Mouse (Mus musculus) liver, adult 2 months (tissue): ENCODE data around the gene Degs2. TPM values are rescaled to one million over a fixed set of nuclear protein-coding genes. Genes with fewer than 3 reads are reported as not detected.

ENCODE experiments used
- DNase-seq: peaks from one replicate; pipeline ENCODE4 v3.0.0-alpha.2; 2011; ENCODE audit warnings: low read depth, low spot score; ENCODE audit errors: extremely low read depth
- H3K27ac ChIP-seq: fragments of 200-500 bp; replicated peaks from 2 replicates; pipeline ENCODE4 v1.5.1; 2012; ENCODE audit warnings: low read depth, mild to moderate bottlenecking, control low read depth, inconsistent platforms, low read length; ENCODE audit not compliant: insufficient read depth
- H3K27me3 ChIP-seq: fragments of 200-500 bp; 2 replicates; pipeline ENCODE4 v1.6.1; 2012; ENCODE audit warnings: mild to moderate bottlenecking, moderate library complexity, low read length, inconsistent platforms; ENCODE audit not compliant: control insufficient read depth, insufficient read depth
- H3K36me3 ChIP-seq: fragments of 200-500 bp; 2 replicates; pipeline ENCODE4 v1.6.1; 2012; ENCODE audit warnings: low read length, inconsistent platforms; ENCODE audit not compliant: control insufficient read depth, insufficient read depth
- H3K4me1 ChIP-seq: fragments of 200-500 bp; 2 replicates; pipeline ENCODE4 v1.6.1; 2011; ENCODE audit warnings: low read length; ENCODE audit not compliant: control insufficient read depth, insufficient read depth
- H3K4me3 ChIP-seq: fragments of 200-500 bp; 2 replicates; pipeline ENCODE4 v1.5.1; 2011; ENCODE audit warnings: low read depth, mild to moderate bottlenecking, control low read depth, low read length, moderate library complexity; ENCODE audit not compliant: insufficient read depth
- H3K79me2 ChIP-seq: fragments of 200-500 bp; 2 replicates; pipeline ENCODE4 v1.6.1; 2012; ENCODE audit warnings: inconsistent platforms, mild to moderate bottlenecking, low read length, moderate library complexity; ENCODE audit not compliant: control insufficient read depth, insufficient read depth
- H3K9ac ChIP-seq: fragments of 200-500 bp; 2 replicates; pipeline ENCODE4 v1.6.1; 2012; ENCODE audit warnings: low read depth, mild to moderate bottlenecking, control low read depth, inconsistent platforms, low read length
- CTCF ChIP-seq: fragments of 200-500 bp; IDR thresholded peaks from 2 replicates; pipeline ENCODE4 v1.5.1; 2011; ENCODE audit warnings: low read depth, low read length, control low read depth
- POLR2A ChIP-seq: fragments of 200-500 bp; IDR thresholded peaks from 2 replicates; pipeline ENCODE4 v1.6.1; 2011; ENCODE audit warnings: low read length, control low read depth; ENCODE audit not compliant: insufficient read depth; ENCODE audit errors: extremely low read depth
- WGBS: fragments of 180-500 bp; shearing (Covaris S2); methylation state at CpG from one replicate; pipeline ENCODE4 v1.1.7; 2018; 5-methylcytosine and 5-hydroxymethylcytosine counted together
- polyA plus RNA-seq: library from polyadenylated mRNA; depleted of rRNA; stranded (reverse); fragments of >200 nt; gene quantifications from 2 replicates; pipeline ENCODE4 v1.2.3, GENCODE M21; 2012
- total RNA-seq: library from RNA; depleted of rRNA; stranded (reverse); fragments of >200 nt; gene quantifications from 2 replicates; pipeline ENCODE4 v1.2.3, GENCODE M21; 2014

The Degs2 gene
- total and polyA plus RNA-seq, 2 experiments = 0.11 to 0.65 TPM

- no peak for TF ChIP-seq POLR2A
- TF ChIP-seq CTCF = peak; percentile 46
- Histone ChIP-seq H3K27ac (no peak overlapping the region), H3K4me1 (no peaks in the 10 kb centered on the region), H3K9ac (no peak overlapping the region), H3K79me2 (no peaks in the 10 kb centered on the region), H3K4me3 (no peak overlapping the region), H3K27me3 (no peaks in the 10 kb centered on the region), H3K36me3 (no peaks in the 10 kb centered on the region)
- 81% methylated on average over 6 of the region's 6 CpGs for WGBS
- DNase-seq = no peak
Observed at GRCm38 (mm10) chr12:108686926-108687325, 15.2 kb downstream of the Degs2 start.

GRCm38 (mm10) chr12:108686463-108686862, 15.7 kb downstream of the Degs2 start:
- H3K36me3 ChIP-seq = no peaks in the 10 kb centered on the region
- no peak overlapping the region for H3K27ac ChIP-seq

GRCm38 (mm10) chr12:108682240-108683023, 19.7 kb downstream of the Degs2 start:
- Histone ChIP-seq H3K4me3 (no peak overlapping the region), H3K27ac (no peak overlapping the region), H3K9ac (no peak overlapping the region), H3K79me2 (no peaks in the 10 kb centered on the region), H3K4me1 (no peaks in the 10 kb centered on the region), H3K36me3 (no peaks in the 10 kb centered on the region), H3K27me3 (no peaks in the 10 kb centered on the region)
- no peak for DNase-seq
- TF ChIP-seq CTCF (no peak), POLR2A (no peak)
- 82% methylated on average over 13 of the region's 13 CpGs for WGBS

More at GRCm38 (mm10) chr12:108686463-108686862, 15.7 kb downstream of the Degs2 start:
- Histone ChIP-seq H3K79me2 (no peaks in the 10 kb centered on the region), H3K4me1 (no peaks in the 10 kb centered on the region), H3K9ac (no peak overlapping the region), H3K27me3 (no peaks in the 10 kb centered on the region), H3K4me3 (no peak overlapping the region)
- DNase-seq = no peak
- no peak for TF ChIP-seq CTCF
- no peak for TF ChIP-seq POLR2A
- WGBS = 86% methylated on average over 6 of the region's 6 CpGs

GRCm38 (mm10) chr12:108680861-108681260, 21.3 kb downstream of the Degs2 start:
- Histone ChIP-seq H3K9ac (no peak overlapping the region), H3K36me3 (no peaks in the 10 kb centered on the region), H3K79me2 (no peaks in the 10 kb centered on the region), H3K4me3 (no peak overlapping the region), H3K4me1 (peaks cover 1% of the 10 kb centered on the region), H3K27ac (no peak overlapping the region), H3K27me3 (no peaks in the 10 kb centered on the region)
- TF ChIP-seq CTCF (no peak), POLR2A (no peak)
- DNase-seq = peak; percentile 42
- 84% methylated on average over 8 of the region's 8 CpGs for WGBS

GRCm38 (mm10) chr12:108678366-108678765, 23.7 kb downstream of the Degs2 start:
- H3K27me3 ChIP-seq = no peaks in the 10 kb centered on the region
- peaks cover 5% of the 10 kb centered on the region for H3K4me1 ChIP-seq
- no peak for TF ChIP-seq CTCF
- no peak for TF ChIP-seq POLR2A
- no peak overlapping the region for H3K27ac ChIP-seq
- WGBS = 49% methylated on average over 4 of the region's 4 CpGs
- no peak overlapping the region for H3K4me3 ChIP-seq
- no peak overlapping the region for H3K9ac ChIP-seq
- DNase-seq = peak; percentile 13
- no peaks in the 10 kb centered on the region for H3K79me2 ChIP-seq
- no peaks in the 10 kb centered on the region for H3K36me3 ChIP-seq

GRCm38 (mm10) chr12:108677116-108677515, 25.0 kb downstream of the Degs2 start:
- TF ChIP-seq POLR2A (no peak), CTCF (no peak)
- Histone ChIP-seq H3K27me3 (no peaks in the 10 kb centered on the region), H3K4me1 (peaks cover 5% of the 10 kb centered on the region), H3K9ac (no peak overlapping the region), H3K36me3 (no peaks in the 10 kb centered on the region), H3K27ac (no peak overlapping the region), H3K79me2 (no peaks in the 10 kb centered on the region), H3K4me3 (no peak overlapping the region)
- 95% methylated on average over 5 of the region's 5 CpGs for WGBS
- no peak for DNase-seq
